Mouse (Mus musculus): ENCODE measurements around the gene Alkbh3.

Gene Alkbh3

DNA sequence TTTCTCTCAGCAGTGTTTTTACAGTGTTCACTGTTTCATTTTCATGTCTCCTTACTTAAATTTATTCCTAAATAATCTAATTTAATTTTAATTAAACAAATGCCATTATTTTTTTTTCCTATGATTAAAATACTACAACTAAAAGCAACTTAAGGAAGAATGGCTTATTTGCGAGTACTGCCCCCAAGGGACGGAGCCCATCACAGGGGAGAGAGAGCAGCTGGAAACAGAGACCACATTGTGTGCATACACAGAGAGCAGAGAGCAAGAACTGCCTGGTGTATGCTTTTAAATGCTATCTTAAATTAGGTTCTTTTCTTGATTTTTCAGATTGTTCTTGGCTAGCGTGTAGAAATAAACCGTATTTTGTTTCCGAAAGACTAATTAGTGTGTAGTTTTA, 63.6 kb downstream of the Alkbh3 start:
- 63% methylated on average over 5 of the region's 5 CpGs for WGBS

DNA sequence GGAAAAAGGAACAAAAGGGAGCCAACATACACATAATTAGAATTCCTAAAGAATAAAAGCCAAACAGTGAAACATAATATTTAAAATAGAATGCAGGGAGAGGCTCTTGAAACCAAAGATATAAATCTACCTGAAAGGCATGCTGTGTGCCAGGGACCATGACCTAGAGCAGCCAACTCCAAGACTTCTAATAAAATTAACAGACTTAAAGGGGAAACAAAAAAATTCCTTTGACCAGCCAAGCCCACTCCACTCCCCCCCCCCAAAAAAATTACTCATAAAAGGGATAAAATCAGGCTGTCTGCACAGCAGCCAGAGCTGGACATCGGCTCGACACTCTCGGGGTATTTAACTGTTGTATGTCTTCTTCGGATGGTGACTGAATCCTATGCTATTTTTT, 65.8 kb downstream of the Alkbh3 start:
- 96% methylated on average over 4 of the region's 4 CpGs for WGBS

GRCm38 (mm10) chr2:93944099-93944498, 66.5 kb downstream of the Alkbh3 start:
- WGBS = 91% methylated on average over 2 of the region's 2 CpGs

- 73% methylated on average over 11 of the region's 11 CpGs for WGBS
Measured at GRCm38 (mm10) chr2:93941670-93942069, 68.9 kb downstream of the Alkbh3 start.

DNA sequence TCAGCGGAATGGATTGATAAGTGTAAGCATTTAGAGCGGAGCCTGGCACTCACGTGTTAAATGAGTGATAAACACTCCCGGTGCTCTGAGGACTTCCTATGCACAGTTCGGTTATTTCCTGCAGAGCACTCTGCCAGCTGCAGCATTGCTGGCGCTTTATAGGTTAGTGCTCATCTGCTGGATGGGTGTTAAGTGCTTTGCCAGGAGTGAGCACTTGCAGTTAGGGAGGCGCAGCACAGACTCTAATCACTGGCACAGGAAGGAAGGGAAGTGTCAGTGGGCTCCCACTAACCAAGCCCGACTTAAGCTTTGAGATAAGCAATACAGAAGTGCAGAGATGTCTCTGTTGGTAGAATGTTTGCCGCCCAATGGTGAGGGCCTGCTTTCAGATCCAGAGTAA, 72.1 kb downstream of the Alkbh3 start:
- WGBS = 63% methylated on average over 9 of the region's 9 CpGs

Data from cerebral cortex, adult 2 months (tissue).